Mouse (Mus musculus): ENCODE measurements around the gene Plppr1.
A peak's percentile ranks its signal among the peaks of the same experiment; 100 is the strongest.
"Not testable (repeated sequence)": the region's sequence is repeated elsewhere in the genome, so short reads cannot be mapped to it uniquely, and the experiment has no call there.

The Plppr1 gene

GRCm38 (mm10) chr4:49223501-49223900, 164.4 kb downstream of the Plppr1 start:
- no peak for DNase-seq (ENCODE audit: extremely low read depth, insufficient read length, low spot score)

GRCm38 (mm10) chr4:49225021-49225420, 165.9 kb downstream of the Plppr1 start:
- no peak for DNase-seq (ENCODE audit: extremely low read depth, insufficient read length, low spot score)

- no peak for DNase-seq (ENCODE audit: extremely low read depth, insufficient read length, low spot score)
These were observed 173.3 kb downstream of the Plppr1 start for GRCm38 (mm10) chr4:49232206-49233031.

- DNase-seq (ENCODE audit: extremely low read depth, insufficient read length, low spot score): no peak
These were observed 173.9 kb downstream of the Plppr1 start for GRCm38 (mm10) chr4:49233032-49233406.

GRCm38 (mm10) chr4:49238111-49238510, 179.0 kb downstream of the Plppr1 start:
- no peak for DNase-seq (ENCODE audit: extremely low read depth, insufficient read length, low spot score)

- DNase-seq (ENCODE audit: extremely low read depth, insufficient read length, low spot score): no peak
These were observed 180.4 kb downstream of the Plppr1 start for GRCm38 (mm10) chr4:49239451-49239850.

GRCm38 (mm10) chr4:49244791-49245190, 185.7 kb downstream of the Plppr1 start:
- no peak for DNase-seq (ENCODE audit: extremely low read depth, insufficient read length, low spot score)

GRCm38 (mm10) chr4:49245274-49245673, 186.2 kb downstream of the Plppr1 start:
- no peak for DNase-seq (ENCODE audit: extremely low read depth, insufficient read length, low spot score)

- DNase-seq (ENCODE audit: extremely low read depth, insufficient read length, low spot score): no peak
These were observed 192.2 kb downstream of the Plppr1 start for GRCm38 (mm10) chr4:49251262-49251661.

- no peak for DNase-seq (ENCODE audit: extremely low read depth, insufficient read length, low spot score)
These were observed 193.1 kb downstream of the Plppr1 start for GRCm38 (mm10) chr4:49252169-49252568.

- no peak for DNase-seq (ENCODE audit: extremely low read depth, insufficient read length, low spot score)
These were observed 219.4 kb downstream of the Plppr1 start for GRCm38 (mm10) chr4:49278515-49278914.

GRCm38 (mm10) chr4:49284692-49285291, 225.7 kb downstream of the Plppr1 start:
- DNase-seq (ENCODE audit: extremely low read depth, insufficient read length, low spot score): no peak

- no peak for DNase-seq (ENCODE audit: extremely low read depth, insufficient read length, low spot score)
These were observed 226.5 kb downstream of the Plppr1 start for GRCm38 (mm10) chr4:49285340-49286196.

- DNase-seq (ENCODE audit: extremely low read depth, insufficient read length, low spot score): no peak
These were observed 227.1 kb downstream of the Plppr1 start for GRCm38 (mm10) chr4:49286197-49286492.

- DNase-seq (ENCODE audit: extremely low read depth, insufficient read length, low spot score): no peak
These were observed 237.4 kb downstream of the Plppr1 start for GRCm38 (mm10) chr4:49296434-49296833.

GRCm38 (mm10) chr4:49299576-49299975, 240.5 kb downstream of the Plppr1 start:
- no peak for DNase-seq (ENCODE audit: extremely low read depth, insufficient read length, low spot score)

- DNase-seq (ENCODE audit: extremely low read depth, insufficient read length, low spot score): peak; percentile 9
These were observed 263.0 kb downstream of the Plppr1 start for GRCm38 (mm10) chr4:49321903-49322635.

GRCm38 (mm10) chr4:49337949-49338348, 278.9 kb downstream of the Plppr1 start:
- not testable (repeated sequence) for DNase-seq (ENCODE audit: extremely low read depth, insufficient read length, low spot score)

- not testable (repeated sequence) for DNase-seq (ENCODE audit: extremely low read depth, insufficient read length, low spot score)
These were observed 281.0 kb downstream of the Plppr1 start for GRCm38 (mm10) chr4:49340091-49340490.

- not testable (repeated sequence) for DNase-seq (ENCODE audit: extremely low read depth, insufficient read length, low spot score)
These were observed 288.9 kb downstream of the Plppr1 start for GRCm38 (mm10) chr4:49348001-49348400.

GRCm38 (mm10) chr4:49348677-49349076, 289.6 kb downstream of the Plppr1 start:
- DNase-seq (ENCODE audit: extremely low read depth, insufficient read length, low spot score): no peak
